Mouse (Mus musculus): Measurements from ENCODE around the gene Traf3ip3.

Gene Traf3ip3

GRCm38 (mm10) chr1:193160317-193161032 is 41.0 kb downstream of the Traf3ip3 start:
- peak; percentile 58 for DNase-seq (ENCODE audit: low read depth, low spot score)

GRCm38 (mm10) chr1:193159613-193160012 is 41.9 kb downstream of the Traf3ip3 start:
- no peak for DNase-seq (ENCODE audit: low read depth, low spot score)

- DNase-seq (ENCODE audit: low read depth, low spot score) = no peak
Measured at GRCm38 (mm10) chr1:193159163-193159562, 42.3 kb downstream of the Traf3ip3 start.

- DNase-seq (ENCODE audit: low read depth, low spot score) = no peak
Measured at GRCm38 (mm10) chr1:193157111-193157492, 44.4 kb downstream of the Traf3ip3 start.

- DNase-seq (ENCODE audit: low read depth, low spot score) = no peak
Measured at GRCm38 (mm10) chr1:193156316-193157110, 45.0 kb downstream of the Traf3ip3 start.

GRCm38 (mm10) chr1:193153561-193153960 is 47.9 kb downstream of the Traf3ip3 start:
- no peak for DNase-seq (ENCODE audit: low read depth, low spot score)

GRCm38 (mm10) chr1:193152872-193153271 is 48.6 kb downstream of the Traf3ip3 start, which contains the start of gene Irf6:
Irf6 (plus strand) TSS chr1:193153111.
- DNase-seq (ENCODE audit: low read depth, low spot score) = peak; percentile 70

- no peak for DNase-seq (ENCODE audit: low read depth, low spot score)
Measured at GRCm38 (mm10) chr1:193151134-193151533, 50.4 kb downstream of the Traf3ip3 start.

GRCm38 (mm10) chr1:193149231-193149630 is 52.3 kb downstream of the Traf3ip3 start:
- no peak for DNase-seq (ENCODE audit: low read depth, low spot score)

- no peak for DNase-seq (ENCODE audit: low read depth, low spot score)
Measured at GRCm38 (mm10) chr1:193146416-193146815, 55.1 kb downstream of the Traf3ip3 start.

GRCm38 (mm10) chr1:193145101-193145500 is 56.4 kb downstream of the Traf3ip3 start:
- DNase-seq (ENCODE audit: low read depth, low spot score) = no peak

- no peak for DNase-seq (ENCODE audit: low read depth, low spot score)
Measured at GRCm38 (mm10) chr1:193144516-193144915, 57.0 kb downstream of the Traf3ip3 start.

GRCm38 (mm10) chr1:193142517-193143062 is 58.9 kb downstream of the Traf3ip3 start:
- DNase-seq (ENCODE audit: low read depth, low spot score) = no peak

- DNase-seq (ENCODE audit: low read depth, low spot score) = no peak
Measured at GRCm38 (mm10) chr1:193141118-193141517, 60.4 kb downstream of the Traf3ip3 start.

GRCm38 (mm10) chr1:193138669-193139068 is 62.8 kb downstream of the Traf3ip3 start:
- no peak for DNase-seq (ENCODE audit: low read depth, low spot score)

GRCm38 (mm10) chr1:193138087-193138486 is 63.4 kb downstream of the Traf3ip3 start:
- DNase-seq (ENCODE audit: low read depth, low spot score) = no peak

- DNase-seq (ENCODE audit: low read depth, low spot score) = no peak
Measured at GRCm38 (mm10) chr1:193133726-193134125, 67.8 kb downstream of the Traf3ip3 start.

GRCm38 (mm10) chr1:193132385-193132784 is 69.1 kb downstream of the Traf3ip3 start:
- DNase-seq (ENCODE audit: low read depth, low spot score) = no peak

GRCm38 (mm10) chr1:193131311-193131948 is 70.1 kb downstream of the Traf3ip3 start:
- no peak for DNase-seq (ENCODE audit: low read depth, low spot score)

- DNase-seq (ENCODE audit: low read depth, low spot score) = no peak
Measured at GRCm38 (mm10) chr1:193130839-193131238, 70.7 kb downstream of the Traf3ip3 start.

GRCm38 (mm10) chr1:193130456-193130825 is 71.1 kb downstream of the Traf3ip3 start:
- no peak for DNase-seq (ENCODE audit: low read depth, low spot score)

Data from mesoderm, embryonic 11.5 days (tissue).